Mouse (Mus musculus): ENCODE measurements around the gene Rnf214. TPM values are rescaled to one million over a fixed set of nuclear protein-coding genes. Genes with fewer than 3 reads are reported as not detected.

Gene Rnf214
- total and polyA plus RNA-seq, 3 experiments, result 7.9 to 17.0 TPM; not detected in 1

GRCm38 (mm10) chr9:45845541-45845940 lies 61.2 kb downstream of the Rnf214 start:
- Histone ChIP-seq H3K9me3 (replicated peaks; ENCODE audit: insufficient read depth, low read length) (no peaks in the 10 kb centered on the region), H3K36me3 (ENCODE audit: control insufficient read depth in 1 of 2, insufficient read depth in 2 of 2, low read length in 2 of 2) (no peaks in the 10 kb centered on the region), H3K4me3 (ENCODE audit: control insufficient read depth in 1 of 2, insufficient read depth in 1 of 2, low read depth in 2 of 2, low read length in 2 of 2) (no peak overlapping the region), H3K9ac (ENCODE audit: control insufficient read depth, low read depth, low read length, poor library complexity, severe bottlenecking) (no peak overlapping the region), H3K79me2 (ENCODE audit: control insufficient read depth, insufficient read depth, low read length, poor library complexity) (no peaks in the 10 kb centered on the region), H3K4me1 (ENCODE audit: control insufficient read depth in 1 of 2, insufficient read depth in 2 of 2, low read length in 2 of 2) (no peaks in the 10 kb centered on the region), H3K27ac (ENCODE audit: control insufficient read depth, low read depth, low read length) (no peak overlapping the region), H3K27me3 (ENCODE audit: control insufficient read depth in 1 of 2, insufficient read depth in 2 of 2, low read length in 2 of 2) (peaks cover 0 to 2% of the 10 kb centered on the region in 2 experiments; a peak in 2 of 4 replicates)
- TF ChIP-seq MAFK (IDR thresholded peaks at IDR 0.05; ENCODE audit: borderline replicate concordance, low read depth, low read length), result no peak
- TF ChIP-seq SMC3 (IDR thresholded peaks at IDR 0.05; ENCODE audit: low read depth, low read length), result no peak
- no peak for TF ChIP-seq RCOR1 (IDR thresholded peaks at IDR 0.05; ENCODE audit: low read depth, low read length)
- TF ChIP-seq POLR2AphosphoS2 (IDR thresholded peaks at IDR 0.05; ENCODE audit: low read length), result no peak
- no peak for TF ChIP-seq ZC3H11A (IDR thresholded peaks at IDR 0.05; ENCODE audit: low read depth, low read length)
- TF ChIP-seq UBTF (IDR thresholded peaks at IDR 0.05; ENCODE audit: borderline replicate concordance, insufficient read depth, low read depth, low read length), result no peak
- TF ChIP-seq EP300 (IDR thresholded peaks at IDR 0.05; ENCODE audit: low read depth in 1 of 2, low read length in 2 of 2), result no peak
- no peak for TF ChIP-seq NELFE (IDR thresholded peaks at IDR 0.05; ENCODE audit: low read depth, low read length)
- no peak for TF ChIP-seq POLR2A (IDR thresholded peaks at IDR 0.05; ENCODE audit: control insufficient read depth in 1 of 2, insufficient read depth in 1 of 2, low read depth in 1 of 2, low read length in 2 of 2, poor library complexity in 1 of 2)
- TF ChIP-seq ZNF384 (IDR thresholded peaks at IDR 0.05; ENCODE audit: low read depth, low read length), result no peak
- no peak for DNase-seq (ENCODE audit: low read depth, low spot score)

GRCm38 (mm10) chr9:45843780-45844179 lies 62.9 kb downstream of the Rnf214 start:
- Histone ChIP-seq H3K9ac (ENCODE audit: control insufficient read depth, low read depth, low read length, poor library complexity, severe bottlenecking) (no peak overlapping the region), H3K4me1 (ENCODE audit: control insufficient read depth in 1 of 2, insufficient read depth in 2 of 2, low read length in 2 of 2) (no peaks in the 10 kb centered on the region), H3K27ac (ENCODE audit: control insufficient read depth, low read depth, low read length) (no peak overlapping the region), H3K9me3 (replicated peaks; ENCODE audit: insufficient read depth, low read length) (no peaks in the 10 kb centered on the region), H3K4me3 (ENCODE audit: control insufficient read depth in 1 of 2, insufficient read depth in 1 of 2, low read depth in 2 of 2, low read length in 2 of 2) (no peak overlapping the region), H3K79me2 (ENCODE audit: control insufficient read depth, insufficient read depth, low read length, poor library complexity) (no peaks in the 10 kb centered on the region), H3K27me3 (ENCODE audit: control insufficient read depth in 1 of 2, insufficient read depth in 2 of 2, low read length in 2 of 2) (peaks cover 0 to 2% of the 10 kb centered on the region in 2 experiments; a peak in 2 of 4 replicates), H3K36me3 (ENCODE audit: control insufficient read depth in 1 of 2, insufficient read depth in 2 of 2, low read length in 2 of 2) (no peaks in the 10 kb centered on the region)
- no peak for DNase-seq (ENCODE audit: low read depth, low spot score)
- TF ChIP-seq MYC (IDR thresholded peaks at IDR 0.05; ENCODE audit: low read depth, low read length), result no peak
- TF ChIP-seq POLR2A (IDR thresholded peaks at IDR 0.05; ENCODE audit: control insufficient read depth in 1 of 2, insufficient read depth in 1 of 2, low read depth in 1 of 2, low read length in 2 of 2, poor library complexity in 1 of 2), result no peak
- no peak for TF ChIP-seq CHD1 (IDR thresholded peaks at IDR 0.05; ENCODE audit: low read depth, low read length)
- no peak for TF ChIP-seq POLR2AphosphoS2 (IDR thresholded peaks at IDR 0.05; ENCODE audit: low read length)
- TF ChIP-seq GATA1 (IDR thresholded peaks at IDR 0.05; ENCODE audit: low read depth, low read length), result no peak
- no peak for TF ChIP-seq MYB (IDR thresholded peaks at IDR 0.05; ENCODE audit: low read depth, low read length)
- TF ChIP-seq RCOR1 (IDR thresholded peaks at IDR 0.05; ENCODE audit: low read depth, low read length), result no peak
- TF ChIP-seq BHLHE40 (IDR thresholded peaks at IDR 0.05; ENCODE audit: borderline replicate concordance, low read depth, low read length), result no peak
- no peak for TF ChIP-seq USF1 (IDR thresholded peaks at IDR 0.05; ENCODE audit: low read depth, low read length)
- TF ChIP-seq RAD21 (IDR thresholded peaks at IDR 0.05; ENCODE audit: low read depth, low read length), result no peak
